Mouse (Mus musculus) testis, adult 2 months (tissue): ENCODE results near the gene Ndrg4. TPM values are rescaled to one million over a fixed set of nuclear protein-coding genes. Genes with fewer than 3 reads are reported as not detected.

ENCODE experiments used
- H3K27ac ChIP-seq: fragments of 200-500 bp; 2 replicates; pipeline ENCODE4 v1.5.1; 2012; ENCODE audit warnings: low read depth, low read length; ENCODE audit not compliant: control insufficient read depth, insufficient read depth
- H3K27me3 ChIP-seq: fragments of 200-500 bp; 2 replicates; pipeline ENCODE4 v1.6.1; 2012; ENCODE audit warnings: mild to moderate bottlenecking, low read length, moderate library complexity; ENCODE audit not compliant: control insufficient read depth, insufficient read depth
- H3K36me3 ChIP-seq: fragments of 200-500 bp; 2 replicates; pipeline ENCODE4 v1.6.1; 2012; ENCODE audit warnings: mild to moderate bottlenecking, low read length; ENCODE audit not compliant: control insufficient read depth, insufficient read depth
- H3K4me1 ChIP-seq: fragments of 200-500 bp; 2 replicates; pipeline ENCODE4 v1.6.1; 2012; ENCODE audit warnings: low read length; ENCODE audit not compliant: control insufficient read depth, insufficient read depth
- H3K4me3 ChIP-seq: fragments of 200-500 bp; 2 replicates; pipeline ENCODE4 v1.5.1; 2012; ENCODE audit warnings: low read depth, mild to moderate bottlenecking, low read length, moderate library complexity, mixed read lengths; ENCODE audit not compliant: control insufficient read depth
- CTCF ChIP-seq: fragments of 200-500 bp; IDR thresholded peaks from 2 replicates; pipeline ENCODE4 v1.5.1; 2012; ENCODE audit warnings: low read depth, mild to moderate bottlenecking, inconsistent platforms, low read length, moderate library complexity; ENCODE audit not compliant: control insufficient read depth, insufficient read depth, insufficient replicate concordance
- POLR2A ChIP-seq: fragments of 200-500 bp; IDR thresholded peaks from 2 replicates; pipeline ENCODE4 v1.6.1; 2012; ENCODE audit warnings: low read depth, mild to moderate bottlenecking, inconsistent platforms, low read length, moderate library complexity; ENCODE audit not compliant: control insufficient read depth
- polyA plus RNA-seq: library from polyadenylated mRNA; depleted of rRNA; stranded (reverse); fragments of >200 nt; gene quantifications from 2 replicates; pipeline ENCODE4 v1.2.3, GENCODE M21; 2012; rRNA removed

Ndrg4 gene
- polyA plus RNA-seq, 1 experiment = 26.2 TPM

- H3K4me1 ChIP-seq = no peaks in the 10 kb centered on the region
- H3K36me3 ChIP-seq = peaks cover 7% of the 10 kb centered on the region
- TF ChIP-seq CTCF (no peak), POLR2A (no peak)
- H3K4me3 ChIP-seq = no peak overlapping the region
- no peak overlapping the region for H3K27ac ChIP-seq
- H3K27me3 ChIP-seq = no peaks in the 10 kb centered on the region
Measured at GRCm38 (mm10) chr8:95738596-95738995, 61.8 kb downstream of the Ndrg4 start.

- no peak for TF ChIP-seq CTCF
- no peak for TF ChIP-seq POLR2A
- H3K4me1 ChIP-seq = no peaks in the 10 kb centered on the region
- H3K27me3 ChIP-seq = no peaks in the 10 kb centered on the region
- no peak overlapping the region for H3K4me3 ChIP-seq
- no peak overlapping the region for H3K27ac ChIP-seq
- peaks cover 7% of the 10 kb centered on the region for H3K36me3 ChIP-seq
Measured at GRCm38 (mm10) chr8:95741732-95742131, 65.0 kb downstream of the Ndrg4 start.

- Histone ChIP-seq H3K27me3 (no peaks in the 10 kb centered on the region), H3K4me3 (no peak overlapping the region), H3K27ac (no peak overlapping the region), H3K4me1 (no peaks in the 10 kb centered on the region), H3K36me3 (peaks cover 2% of the 10 kb centered on the region)
- TF ChIP-seq POLR2A (no peak), CTCF (no peak)
Measured at GRCm38 (mm10) chr8:95748028-95748427, 71.2 kb downstream of the Ndrg4 start.

DNA sequence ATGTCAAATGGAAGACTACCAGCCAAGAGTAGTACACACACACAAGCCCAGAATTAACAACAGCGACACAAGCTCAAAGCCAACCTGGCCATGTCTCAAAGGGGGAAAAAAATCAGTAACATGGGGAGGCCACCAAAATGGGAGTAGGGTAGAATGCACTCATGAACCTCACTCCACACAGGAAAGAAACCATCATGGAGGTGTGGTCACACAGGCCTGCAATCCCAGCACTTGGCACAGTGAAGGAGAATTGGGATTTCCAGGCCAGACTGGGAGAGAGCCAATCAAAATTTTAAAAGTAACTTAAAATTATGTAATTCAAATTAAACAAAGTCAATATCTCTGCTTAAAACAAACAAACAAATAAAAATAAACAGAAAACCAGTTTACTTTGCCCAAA lies 75.1 kb downstream of the Ndrg4 start:
- no peaks in the 10 kb centered on the region for H3K4me1 ChIP-seq
- H3K27ac ChIP-seq = no peak overlapping the region
- no peak for TF ChIP-seq CTCF
- no peak for TF ChIP-seq POLR2A
- no peaks in the 10 kb centered on the region for H3K27me3 ChIP-seq
- H3K4me3 ChIP-seq = no peak overlapping the region
- H3K36me3 ChIP-seq = peaks cover 1% of the 10 kb centered on the region

- H3K27ac ChIP-seq = no peak overlapping the region
- H3K4me1 ChIP-seq = no peaks in the 10 kb centered on the region
- H3K4me3 ChIP-seq = no peak overlapping the region
- peaks cover 2% of the 10 kb centered on the region for H3K36me3 ChIP-seq
- TF ChIP-seq POLR2A (no peak), CTCF (no peak)
- H3K27me3 ChIP-seq = no peaks in the 10 kb centered on the region
Measured at GRCm38 (mm10) chr8:95760323-95760722, 83.5 kb downstream of the Ndrg4 start.

- H3K4me3 ChIP-seq = no peak overlapping the region
- peaks cover 2% of the 10 kb centered on the region for H3K36me3 ChIP-seq
- no peaks in the 10 kb centered on the region for H3K27me3 ChIP-seq
- H3K27ac ChIP-seq = no peak overlapping the region
- H3K4me1 ChIP-seq = no peaks in the 10 kb centered on the region
- TF ChIP-seq POLR2A (no peak), CTCF (no peak)
Measured at GRCm38 (mm10) chr8:95764133-95764532, 87.4 kb downstream of the Ndrg4 start.

Other genes with a start within 250 kb of the Ndrg4 start
- gene Cfap20, start 242.1 kb upstream of the Ndrg4 start, polyA plus RNA-seq = 103 and 106 TPM in 2 replicates
- gene Csnk2a2, start 186.9 kb upstream of the Ndrg4 start, polyA plus RNA-seq = 107 and 125 TPM in 2 replicates
- gene Ccdc113, start 142.9 kb upstream of the Ndrg4 start, polyA plus RNA-seq = 82.2 and 87.4 TPM in 2 replicates
- gene Prss54, start 100.6 kb upstream of the Ndrg4 start, polyA plus RNA-seq = 251 and 266 TPM in 2 replicates
- gene Gins3, start 43.5 kb upstream of the Ndrg4 start, polyA plus RNA-seq = 1.3 and 1.5 TPM in 2 replicates
- gene Setd6, start 38.9 kb downstream of the Ndrg4 start, polyA plus RNA-seq = 4.5 and 4.7 TPM in 2 replicates
- 205 and 236 TPM in 2 replicates for gene Cnot1, start 130.5 kb downstream of the Ndrg4 start, polyA plus RNA-seq
- gene Sap18b, start 148.4 kb downstream of the Ndrg4 start, polyA plus RNA-seq = 47.0 and 58.8 TPM in 2 replicates
- 2.9 and 3.4 TPM in 2 replicates for gene Slc38a7, start 176.6 kb downstream of the Ndrg4 start, polyA plus RNA-seq
- 8.7 and 15.7 TPM in 2 replicates for gene Got2, start 211.6 kb downstream of the Ndrg4 start, polyA plus RNA-seq